Mouse (Mus musculus) gonadal fat pad, adult 2 months (tissue): Measurements from ENCODE around the gene Wdfy3. TPM values are rescaled to one million over a fixed set of nuclear protein-coding genes. Genes with fewer than 3 reads are reported as not detected.
A peak's percentile ranks its signal among the peaks of the same experiment; 100 is the strongest.
"Not testable (repeated sequence)": the region's sequence is repeated elsewhere in the genome, so short reads cannot be mapped to it uniquely, and the experiment has no call there.

Experiments used
- DNase-seq: peaks from one replicate; pipeline ENCODE4 v3.0.0-alpha.2; 2012; ENCODE audit warnings: low read depth
- polyA plus RNA-seq: library from polyadenylated mRNA; depleted of rRNA; stranded (reverse); fragments of >200 nt; gene quantifications from 2 replicates; pipeline ENCODE4 v1.2.3, GENCODE M21; 2012

Gene Wdfy3
- polyA plus RNA-seq, 1 experiment, result 21.9 TPM

- no peak for DNase-seq
Observed at GRCm38 (mm10) chr5:102001026-102001425, 68.7 kb downstream of the Wdfy3 start.

DNA sequence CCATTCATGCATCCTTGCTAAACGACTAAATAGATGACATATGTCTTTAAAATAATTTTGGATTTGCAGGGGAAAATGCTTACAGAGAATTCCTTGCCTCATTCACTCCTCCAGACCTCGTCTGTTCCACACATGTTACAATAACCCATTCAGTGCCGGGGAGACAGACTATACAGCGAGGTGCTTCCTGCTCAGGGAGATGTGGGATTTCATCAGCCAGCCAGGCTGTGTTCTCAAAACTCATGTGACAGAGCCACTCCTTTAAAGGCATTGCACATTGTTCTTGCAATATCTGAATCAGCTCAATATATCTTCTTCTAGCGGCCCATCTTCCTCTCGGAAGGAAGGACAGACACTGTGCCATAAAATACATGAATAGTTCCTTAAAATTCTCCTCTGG, 70.8 kb downstream of the Wdfy3 start:
- DNase-seq, result no peak

DNA sequence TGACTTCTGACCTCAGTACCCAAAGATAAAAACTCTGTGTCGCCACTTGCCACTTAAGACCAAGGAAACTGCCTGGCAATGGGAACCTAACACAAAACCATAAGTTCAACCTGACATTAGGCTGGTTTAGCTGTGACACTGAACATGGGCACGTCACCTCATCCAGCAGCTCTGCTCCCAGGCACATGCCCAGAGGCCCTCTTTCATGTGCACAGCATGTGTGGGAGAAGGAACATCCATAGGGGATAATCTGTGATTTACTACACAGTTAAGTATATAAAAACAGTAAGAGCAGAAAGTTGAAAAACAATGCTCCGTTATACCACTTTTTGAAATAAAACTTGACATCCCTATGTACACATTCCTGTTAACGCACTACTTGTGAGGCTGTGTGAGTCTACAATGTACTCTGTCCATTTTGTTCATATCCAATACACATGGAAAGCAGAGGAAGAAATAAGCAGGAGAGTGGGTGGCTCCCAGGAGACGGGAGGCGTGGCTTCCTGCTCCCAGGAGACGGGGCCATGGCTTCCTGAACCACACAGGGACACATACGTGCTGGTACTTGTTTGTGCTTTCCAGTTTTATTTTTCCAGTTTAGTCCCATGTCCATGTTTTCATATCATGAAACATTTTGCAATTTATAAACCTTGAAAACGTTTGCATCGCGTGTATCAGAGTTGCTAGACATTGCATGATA, 73.5 kb downstream of the Wdfy3 start:
- no peak for DNase-seq

DNA sequence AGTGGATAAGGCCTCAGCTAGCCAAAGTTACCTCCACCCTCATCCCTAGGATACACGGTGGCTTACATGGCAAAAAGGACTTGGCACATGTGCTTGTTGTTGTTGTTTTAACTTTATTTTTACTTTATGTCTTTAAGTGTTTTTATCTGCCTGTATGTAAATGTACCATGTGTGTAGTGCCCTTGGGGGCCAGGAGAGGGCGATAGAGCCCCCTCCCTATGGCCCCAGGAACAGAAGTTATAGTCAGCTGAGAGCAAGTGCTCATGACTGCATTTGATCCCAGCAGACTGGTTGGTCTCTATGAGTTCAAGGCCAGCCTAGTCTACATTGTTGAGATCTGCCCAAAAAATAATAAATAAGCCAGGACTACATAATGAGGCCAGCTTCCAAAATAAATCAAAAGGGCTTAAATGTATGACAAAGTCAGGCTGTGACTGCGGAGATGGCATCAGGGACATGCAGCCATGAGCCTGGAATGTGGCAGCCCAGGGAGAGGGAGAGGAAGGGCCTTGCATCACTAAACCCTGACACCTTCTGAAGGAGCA, 74.2 kb downstream of the Wdfy3 start:
- no peak for DNase-seq

GRCm38 (mm10) chr5:101993996-101994395, 75.7 kb downstream of the Wdfy3 start:
- DNase-seq, result no peak

DNA sequence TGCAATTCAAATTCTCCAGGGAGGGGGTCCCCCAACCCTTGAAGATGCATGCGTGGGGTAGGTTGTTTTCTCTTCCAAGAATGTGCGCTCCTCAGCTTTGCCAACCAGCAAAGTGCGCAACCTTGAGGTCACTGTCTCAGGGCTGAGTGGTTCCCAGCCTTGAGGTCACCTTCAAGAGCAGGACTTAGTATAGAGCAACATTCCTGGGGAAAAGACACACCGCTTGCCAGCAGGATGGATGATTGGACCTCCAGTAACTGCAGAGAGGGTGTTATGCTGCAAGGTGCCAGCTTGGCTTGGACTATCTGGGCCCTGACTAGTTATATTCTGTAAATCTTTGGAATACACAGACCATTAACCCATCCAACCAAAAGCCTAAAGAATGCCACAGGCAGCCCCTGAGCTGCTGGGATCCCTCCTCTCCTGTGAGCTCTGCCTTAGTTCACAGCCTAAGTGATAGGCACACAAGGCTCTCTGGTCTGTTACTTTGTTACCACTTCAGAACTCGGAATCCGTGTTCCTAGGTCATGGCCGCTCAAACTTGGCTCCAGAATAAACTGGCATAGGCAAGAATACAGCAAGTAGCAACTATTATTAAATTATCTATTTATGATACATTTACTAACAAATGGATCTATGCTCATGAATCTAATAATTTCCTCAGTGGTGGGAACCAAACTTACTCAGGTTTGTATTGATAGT, 76.6 kb downstream of the Wdfy3 start:
- no peak for DNase-seq

DNA sequence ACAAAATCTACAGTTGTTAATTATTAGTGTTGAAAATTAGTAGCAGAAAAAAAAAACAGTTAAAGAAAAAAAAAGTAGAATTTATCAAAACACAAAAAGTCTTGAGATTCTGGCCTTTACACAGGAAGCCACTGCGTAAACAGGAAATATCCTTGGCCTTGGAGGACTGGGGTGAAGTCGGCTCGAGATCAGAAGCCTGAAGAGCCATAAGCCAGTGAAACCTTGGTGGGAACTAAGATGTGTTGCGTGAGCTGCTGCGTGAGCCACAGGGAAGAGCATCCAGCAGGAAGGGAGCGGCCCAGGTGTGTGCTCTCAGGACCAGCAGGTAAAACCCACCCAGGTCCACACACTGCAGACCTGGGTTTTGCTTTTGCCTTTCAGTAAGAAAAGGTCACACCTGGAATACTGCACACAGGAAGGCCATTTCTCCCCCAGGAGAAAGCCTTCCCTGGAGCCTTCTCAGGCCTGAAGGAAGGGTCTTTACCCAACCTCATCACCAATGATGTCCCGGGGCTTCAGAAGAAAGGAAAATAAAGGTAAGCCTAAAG, 79.3 kb downstream of the Wdfy3 start:
- no peak for DNase-seq

DNA sequence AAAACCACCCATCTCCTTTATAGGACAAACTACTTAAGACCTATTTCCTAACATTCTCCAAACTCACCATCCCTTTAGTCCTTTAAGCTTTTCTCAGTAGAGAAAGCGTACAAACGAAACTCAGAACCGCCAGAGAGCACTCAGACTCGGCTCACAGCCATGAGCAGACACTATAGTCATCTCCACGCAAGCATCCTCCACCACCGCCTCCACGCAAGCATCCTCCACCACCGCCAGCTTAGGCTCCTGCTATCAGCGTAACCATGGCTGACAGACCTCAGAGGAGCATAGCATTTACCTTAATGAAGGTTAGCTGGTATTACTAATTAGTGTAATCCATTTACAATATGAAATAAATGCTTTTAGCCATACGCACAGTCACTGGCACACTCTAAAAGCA, 81.2 kb downstream of the Wdfy3 start:
- no peak for DNase-seq

- no peak for DNase-seq
Observed at GRCm38 (mm10) chr5:101986694-101987093, 83.0 kb downstream of the Wdfy3 start.

DNA sequence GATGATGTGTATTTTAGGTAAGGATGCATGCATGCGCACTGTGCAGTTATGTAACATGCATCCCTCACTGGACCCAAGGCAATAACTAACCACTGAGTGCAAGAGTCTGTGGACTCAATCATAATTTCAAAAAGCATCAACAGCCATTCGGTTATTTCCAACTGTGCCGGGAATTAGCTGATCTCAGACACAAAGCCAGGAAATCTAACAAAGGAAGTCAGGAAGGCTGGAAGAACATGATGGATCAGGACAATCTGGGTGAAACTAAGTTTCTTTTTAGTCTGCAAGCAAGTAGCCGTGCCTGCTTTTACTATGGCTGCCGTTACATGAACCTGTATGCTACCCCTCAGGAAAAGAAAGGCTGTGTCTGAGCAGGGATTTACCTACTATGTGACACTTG, 87.5 kb downstream of the Wdfy3 start:
- no peak for DNase-seq

DNA sequence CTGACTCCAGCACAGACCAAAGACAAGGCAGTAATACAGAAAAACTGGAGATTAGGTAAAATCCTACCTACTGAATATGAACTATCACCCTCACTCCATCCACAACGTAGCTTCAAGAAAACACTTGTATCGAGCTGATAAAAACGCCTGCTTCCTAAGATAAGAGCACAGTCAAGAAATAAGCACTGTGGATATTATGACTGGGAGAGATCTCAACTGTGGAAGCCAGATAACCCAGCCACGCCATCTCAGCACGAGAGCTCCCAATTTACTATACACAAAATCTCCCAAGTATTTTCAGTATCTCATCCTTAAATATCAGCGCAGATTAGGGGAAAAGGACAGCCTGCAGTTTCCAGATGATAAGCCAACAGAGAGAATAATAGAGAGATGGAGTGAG, 90.1 kb downstream of the Wdfy3 start:
- DNase-seq, result no peak

DNA sequence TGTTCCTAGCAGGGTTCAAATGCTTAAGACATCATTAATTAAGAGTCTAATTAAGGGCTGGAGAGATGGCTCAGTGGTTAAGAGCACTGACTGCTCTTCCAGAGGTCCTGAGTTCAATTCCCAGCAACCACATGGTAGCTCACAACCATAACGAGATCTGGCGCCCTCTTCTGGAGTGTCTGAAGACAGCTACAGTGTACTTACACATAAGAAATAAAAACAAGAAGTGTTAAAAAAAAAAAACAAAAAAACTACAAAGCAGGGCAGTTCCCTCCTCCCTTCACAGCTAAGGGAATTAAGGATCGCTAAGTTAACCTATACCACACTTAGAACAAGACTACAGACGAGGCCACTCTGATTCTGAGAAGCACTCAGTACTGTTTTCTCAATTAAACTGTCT, 97.1 kb downstream of the Wdfy3 start:
- DNase-seq, result not testable (repeated sequence)

DNA sequence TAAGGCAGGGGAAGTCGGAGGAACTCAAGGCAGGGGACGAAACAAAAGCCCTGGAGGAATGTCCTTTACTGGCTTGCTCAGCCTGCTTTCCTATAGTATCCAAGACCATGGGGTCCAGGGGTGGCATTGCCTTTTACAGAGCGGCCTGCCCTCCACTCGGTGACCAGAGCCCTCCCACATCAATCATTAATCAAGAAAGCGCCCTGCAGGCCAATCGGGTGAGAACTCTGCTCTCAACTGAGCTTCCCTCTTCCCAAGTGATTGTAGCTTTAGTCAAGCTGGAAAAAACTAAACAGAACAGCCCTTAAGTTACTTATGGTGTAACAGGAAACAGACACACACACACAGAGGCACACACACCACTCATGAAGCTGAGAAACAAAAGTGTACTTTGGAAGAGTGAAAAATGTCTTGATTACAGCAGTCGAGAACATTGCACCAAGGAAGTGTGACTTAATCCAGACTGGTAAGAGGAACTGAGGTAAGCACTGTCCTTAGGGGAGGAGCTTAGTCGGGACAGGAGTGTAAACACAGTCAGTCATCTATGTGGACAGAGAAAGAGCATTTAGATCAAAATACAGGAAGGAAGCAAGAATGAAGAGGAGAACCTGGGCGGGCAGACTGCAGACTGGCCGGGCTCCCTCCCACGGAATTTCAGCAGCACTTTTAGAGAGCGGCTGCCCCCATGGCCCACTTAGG, 101.4 kb downstream of the Wdfy3 start:
- peak; percentile 14 for DNase-seq

GRCm38 (mm10) chr5:101967832-101968152, 101.9 kb downstream of the Wdfy3 start:
- no peak for DNase-seq

- no peak for DNase-seq
Observed at GRCm38 (mm10) chr5:101962824-101963223, 106.9 kb downstream of the Wdfy3 start.

DNA sequence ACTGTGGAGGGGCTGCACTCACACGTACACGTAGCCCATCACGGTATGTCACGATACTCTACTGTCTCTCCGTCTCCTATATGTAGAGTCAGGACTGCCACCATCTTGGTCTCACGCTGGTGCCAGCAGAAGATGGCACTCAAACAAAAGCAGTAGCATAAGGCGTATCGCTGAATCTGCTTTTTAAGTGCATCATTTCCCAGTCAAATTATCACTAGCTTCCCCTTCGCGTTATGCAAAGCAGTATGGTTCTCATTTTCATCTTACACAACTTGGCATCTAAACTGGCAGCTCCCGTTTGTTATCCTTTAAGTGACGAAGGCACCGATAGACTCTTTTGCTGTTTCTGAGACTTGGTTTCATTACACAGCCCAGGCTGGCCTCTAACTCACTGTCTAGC, 110.4 kb downstream of the Wdfy3 start:
- DNase-seq, result no peak

GRCm38 (mm10) chr5:101958941-101959340, 110.8 kb downstream of the Wdfy3 start:
- no peak for DNase-seq

DNA sequence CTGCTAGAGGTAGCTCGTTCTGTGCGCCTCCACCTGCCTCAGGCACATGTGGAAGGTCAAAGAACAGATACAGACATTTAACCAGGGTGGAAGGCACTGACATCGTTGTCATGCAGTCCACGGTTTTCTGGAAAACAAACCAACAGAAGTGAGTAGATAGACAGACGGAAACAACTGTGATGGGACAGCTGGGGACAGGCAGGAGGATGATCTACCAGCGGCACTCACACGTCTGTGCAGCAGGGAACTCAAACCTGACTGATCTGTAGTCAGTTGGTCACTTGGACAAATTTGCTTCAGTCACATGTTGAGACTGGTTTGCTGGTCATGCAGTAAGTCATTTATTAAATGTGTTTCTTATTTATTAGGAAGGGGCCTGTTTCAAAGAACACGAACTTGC, 112.3 kb downstream of the Wdfy3 start:
- DNase-seq, result no peak

- DNase-seq, result no peak
Observed at GRCm38 (mm10) chr5:101954393-101955340, 115.1 kb downstream of the Wdfy3 start.

DNA sequence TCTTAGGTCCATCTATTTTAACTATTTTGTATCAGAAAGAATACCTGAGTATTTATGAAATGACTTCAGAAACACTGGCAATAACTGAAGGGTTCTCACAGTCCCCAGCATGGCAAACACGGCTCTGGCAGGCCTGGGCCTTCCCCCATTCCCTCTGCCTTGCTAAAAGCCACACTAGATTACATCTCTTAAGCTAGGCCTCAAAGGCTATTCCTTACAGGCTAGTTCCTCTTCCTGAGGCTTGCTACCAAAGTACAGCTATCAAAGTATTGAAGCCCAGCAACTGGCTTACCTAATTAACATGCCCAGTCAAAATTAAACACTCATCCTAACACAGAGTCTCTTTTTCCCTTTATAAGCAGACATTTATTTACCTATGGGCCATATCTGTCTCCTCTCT, 117.8 kb downstream of the Wdfy3 start:
- DNase-seq, result no peak

DNA sequence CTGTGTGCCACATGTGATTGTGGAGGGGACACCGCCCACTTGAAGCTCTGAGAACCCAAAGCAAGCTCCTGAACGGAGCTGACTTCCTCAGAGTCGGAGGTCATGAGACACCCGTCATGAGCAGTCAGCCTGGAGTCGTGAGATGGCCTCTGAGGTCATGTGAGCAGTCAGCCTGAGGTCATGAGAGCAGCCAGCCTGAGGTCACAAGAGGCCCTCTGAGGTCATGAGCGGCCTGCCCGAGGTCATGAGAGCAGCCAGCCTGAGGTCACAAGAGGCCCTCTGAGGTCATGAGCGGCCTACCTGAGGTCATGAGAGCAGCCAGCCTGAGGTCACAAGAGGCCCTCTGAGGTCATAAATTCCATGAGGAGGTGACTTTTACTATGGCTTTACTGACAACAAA, 120.4 kb downstream of the Wdfy3 start:
- no peak for DNase-seq
